Mouse (Mus musculus) left cerebral cortex, adult 18-20 months (tissue): ENCODE data around the gene Lmcd1. TPM values are rescaled to one million over a fixed set of nuclear protein-coding genes. Genes with fewer than 3 reads are reported as not detected.

Experiments
- DNase-seq, 2 experiments: peaks; one replicate each; pipeline ENCODE4 v3.0.0; 2021 to 2022; ENCODE audit warnings: low spot score in 2 of 2, mixed read lengths in 1 of 2
- total RNA-seq, 2 experiments: library from RNA; stranded (reverse); gene quantifications; 2 replicates each; pipeline ENCODE4 v1.2.3; 2021

The Lmcd1 gene
- total RNA-seq, 2 experiments from 2014 or later, result 7.6 to 10.6 TPM

GRCm38 (mm10) chr6:112281935-112282334 is 8.4 kb downstream of the Lmcd1 start:
- no peak for DNase-seq

- peak in 1 of 2 experiments; percentile 42 for DNase-seq
These were observed 10.5 kb downstream of the Lmcd1 start for GRCm38 (mm10) chr6:112284087-112284486.

DNA sequence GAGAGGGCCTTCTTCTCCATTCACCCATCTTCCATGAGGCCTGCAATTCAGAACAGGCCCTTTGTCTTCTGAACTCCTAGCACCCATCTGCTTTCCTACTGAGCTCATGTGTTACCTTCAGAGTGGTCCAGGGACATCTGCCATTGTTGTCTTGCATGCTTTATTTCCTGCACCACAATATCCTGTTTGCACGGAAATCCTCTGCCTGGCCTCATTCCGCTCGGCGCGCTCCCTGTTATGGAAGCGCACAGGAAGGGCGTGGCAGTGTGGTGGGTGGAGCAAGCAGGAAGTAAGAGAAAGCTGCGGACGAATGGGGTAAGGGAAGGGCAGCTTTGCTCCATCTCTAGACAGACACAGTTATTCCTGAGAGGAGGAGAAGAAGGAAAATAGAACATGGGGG is 14.1 kb downstream of the Lmcd1 start:
- DNase-seq, result no peak

- no peak for DNase-seq
These were observed 14.7 kb downstream of the Lmcd1 start for GRCm38 (mm10) chr6:112288271-112288670.

- DNase-seq, result no peak
These were observed 17.6 kb downstream of the Lmcd1 start for GRCm38 (mm10) chr6:112291146-112291545.

- no peak for DNase-seq
These were observed 19.8 kb downstream of the Lmcd1 start for GRCm38 (mm10) chr6:112293320-112293719.

DNA sequence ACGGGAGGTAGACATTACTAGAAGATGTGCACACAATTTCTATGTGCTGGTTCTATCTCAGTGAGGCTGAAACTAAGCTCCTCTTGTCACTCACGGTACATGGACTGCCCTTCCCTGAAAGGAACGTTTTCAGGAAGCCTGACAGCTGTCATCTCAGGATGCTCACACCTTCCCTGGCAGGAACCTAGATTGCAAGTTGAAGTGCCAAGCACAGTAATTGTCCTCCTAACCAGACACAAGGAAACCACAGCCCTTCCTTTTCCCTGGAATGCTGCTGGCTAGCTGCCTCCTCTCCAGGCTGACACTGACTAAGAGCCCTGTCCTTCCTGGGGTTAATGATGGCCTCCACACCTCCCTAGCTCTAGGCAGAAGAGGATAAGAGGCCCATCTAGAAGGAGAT is 21.7 kb downstream of the Lmcd1 start:
- DNase-seq, result no peak

GRCm38 (mm10) chr6:112300146-112300545 is 26.6 kb downstream of the Lmcd1 start:
- no peak for DNase-seq

GRCm38 (mm10) chr6:112300633-112301032 is 27.1 kb downstream of the Lmcd1 start:
- no peak for DNase-seq

GRCm38 (mm10) chr6:112302248-112302647 is 28.7 kb downstream of the Lmcd1 start:
- no peak for DNase-seq

DNA sequence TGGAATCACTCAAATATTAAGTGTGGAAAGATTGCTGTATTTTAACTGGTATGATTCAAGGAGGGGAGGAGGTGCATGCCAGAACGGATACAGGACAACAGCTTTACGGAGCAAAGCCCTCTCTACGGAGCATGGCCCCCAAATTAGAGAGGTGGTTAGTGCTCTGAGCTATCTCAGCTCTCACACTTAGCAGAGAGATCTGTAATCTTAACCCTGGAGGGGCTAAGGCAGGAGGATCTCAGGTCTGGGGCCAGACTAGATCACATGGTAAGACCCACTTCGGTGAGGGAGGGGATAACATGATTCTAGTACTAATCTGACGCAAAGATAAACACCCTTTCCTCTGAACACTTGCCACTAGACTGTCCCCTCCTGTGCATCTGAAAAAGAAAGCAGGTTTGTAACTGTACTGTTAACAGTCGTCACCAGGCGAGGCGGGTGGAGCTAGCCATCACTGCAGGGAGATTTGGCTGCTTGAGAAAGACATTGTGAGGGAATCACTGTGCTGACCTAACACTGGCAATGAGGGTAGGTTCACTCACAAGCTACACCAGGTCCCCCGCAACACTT is 29.3 kb downstream of the Lmcd1 start:
- DNase-seq, result no peak

- peak; percentile 6 to 9 for DNase-seq
These were observed 31.2 kb downstream of the Lmcd1 start for GRCm38 (mm10) chr6:112304751-112305150.

DNA sequence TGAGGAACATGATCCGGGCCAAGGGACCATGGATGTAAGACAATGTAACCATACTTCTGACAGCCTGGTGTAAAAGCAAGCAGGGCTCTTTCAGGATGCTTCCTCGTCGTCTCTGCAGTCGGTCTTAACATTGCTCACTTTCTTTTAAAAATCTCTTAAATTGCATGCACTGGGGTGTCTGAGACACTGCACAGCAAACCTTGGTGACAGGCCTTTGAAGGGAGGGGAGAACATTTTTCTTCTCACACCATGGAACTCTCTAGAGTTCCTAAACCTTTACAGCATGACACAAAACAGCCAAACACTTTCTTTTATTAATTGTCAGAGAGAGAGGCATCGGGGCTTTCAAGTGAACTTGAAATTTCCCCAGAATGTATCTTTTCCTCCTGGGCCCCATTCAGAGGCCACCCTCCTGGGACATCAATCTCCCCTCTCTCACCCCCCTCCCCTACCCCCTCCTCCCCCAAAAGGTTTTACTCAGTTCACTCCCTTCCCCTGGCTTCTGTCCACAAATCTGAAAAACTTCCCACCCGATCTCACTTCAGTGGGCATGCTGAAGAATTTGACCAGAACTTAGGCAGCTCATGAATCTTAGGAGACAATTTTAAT is 35.9 kb downstream of the Lmcd1 start:
- DNase-seq, result no peak

DNA sequence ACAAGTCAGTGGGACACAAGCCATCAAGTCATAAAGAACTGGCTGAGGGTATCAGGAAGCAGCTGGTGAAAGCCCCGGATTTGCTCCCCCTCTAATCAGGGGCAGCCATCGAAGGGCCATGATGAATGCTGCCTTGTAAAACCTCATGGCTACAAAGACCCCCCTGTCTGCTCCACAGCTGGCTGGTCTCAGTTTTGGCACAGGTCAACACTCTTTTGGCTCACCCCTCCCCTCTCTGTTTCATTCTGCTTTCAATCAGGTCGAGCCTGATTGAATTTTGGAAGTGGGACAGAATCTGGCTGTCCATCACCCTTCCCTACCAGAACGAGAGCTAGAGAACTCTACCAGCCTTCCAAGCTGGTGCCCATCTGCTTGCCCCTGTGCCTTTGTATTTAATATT is 37.8 kb downstream of the Lmcd1 start:
- DNase-seq, result no peak

GRCm38 (mm10) chr6:112319449-112319848 is 45.9 kb downstream of the Lmcd1 start:
- no peak for DNase-seq

DNA sequence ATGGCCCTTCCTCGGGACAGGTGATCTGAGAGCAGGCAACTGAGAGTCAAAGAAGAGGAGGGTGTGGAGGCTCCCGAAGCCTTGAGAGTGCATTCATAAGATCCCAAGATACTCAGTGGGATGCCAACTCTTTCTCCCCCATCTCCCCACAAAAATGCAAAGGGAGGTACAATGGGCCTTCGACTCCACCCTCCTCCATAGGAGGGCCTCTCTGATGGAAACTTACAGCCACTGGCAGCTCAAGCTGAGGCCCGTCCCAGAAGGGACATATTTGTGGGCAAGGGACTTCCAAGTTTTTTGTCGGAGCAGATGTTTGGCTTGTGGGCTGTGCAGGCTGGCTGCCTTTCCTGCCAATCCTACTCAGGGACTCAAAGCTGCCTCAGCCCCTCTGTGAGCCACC is 47.1 kb downstream of the Lmcd1 start:
- no peak for DNase-seq

- DNase-seq, result no peak
These were observed 49.4 kb downstream of the Lmcd1 start for GRCm38 (mm10) chr6:112322916-112323315.

DNA sequence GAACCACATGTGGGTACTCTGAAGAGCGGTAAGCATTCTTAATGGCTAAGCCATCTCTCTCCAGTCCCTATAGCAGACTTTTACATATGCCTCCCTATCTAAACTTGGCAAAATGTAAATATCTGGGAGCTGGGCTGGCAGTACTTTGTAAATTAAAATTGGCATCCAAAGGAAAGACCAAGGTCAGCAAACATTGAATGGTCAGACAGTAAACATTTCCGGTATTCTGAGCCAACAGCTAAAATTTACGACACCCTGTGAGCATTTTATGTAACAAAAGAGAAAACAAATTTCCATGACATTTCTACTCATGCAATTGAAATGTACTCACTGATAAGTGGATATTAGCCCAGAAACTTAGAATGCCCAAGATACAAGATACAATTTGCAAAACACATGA is 51.7 kb downstream of the Lmcd1 start:
- no peak for DNase-seq

- DNase-seq, result no peak
These were observed 54.2 kb downstream of the Lmcd1 start for GRCm38 (mm10) chr6:112327793-112328192.

DNA sequence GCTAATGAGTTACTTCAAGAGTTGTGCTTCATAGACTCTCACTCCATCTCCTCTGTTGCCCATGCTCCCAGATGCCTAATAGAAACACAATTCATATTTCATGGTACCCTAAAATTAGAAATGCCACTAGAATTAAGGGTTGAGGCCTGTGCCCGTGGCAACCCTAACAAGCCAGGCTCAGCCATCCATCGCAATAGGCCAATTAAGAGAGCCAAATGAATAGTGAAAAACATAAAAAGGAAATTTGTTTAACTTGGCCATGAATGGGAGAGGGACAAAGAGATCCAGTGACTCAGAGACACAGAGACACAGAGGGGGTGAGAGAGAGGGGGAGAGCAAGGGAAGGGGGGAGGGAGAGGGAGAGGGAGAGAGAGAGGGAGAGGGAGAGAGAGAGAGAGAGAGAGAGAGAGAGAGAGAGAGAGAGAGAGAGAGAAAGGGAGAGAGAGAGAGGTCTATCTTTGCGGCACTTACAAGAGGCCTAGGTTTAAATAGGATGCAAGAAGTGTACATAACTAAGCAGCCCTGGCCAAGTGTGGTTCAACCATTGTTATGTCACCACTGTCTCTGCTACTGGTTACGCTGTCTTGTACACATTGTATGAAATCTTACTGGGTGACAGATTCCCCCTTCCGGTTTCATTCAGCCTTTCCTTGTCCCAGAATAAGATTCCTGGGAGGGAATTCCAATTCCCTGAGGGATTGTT is 57.1 kb downstream of the Lmcd1 start:
- DNase-seq, result no peak

DNA sequence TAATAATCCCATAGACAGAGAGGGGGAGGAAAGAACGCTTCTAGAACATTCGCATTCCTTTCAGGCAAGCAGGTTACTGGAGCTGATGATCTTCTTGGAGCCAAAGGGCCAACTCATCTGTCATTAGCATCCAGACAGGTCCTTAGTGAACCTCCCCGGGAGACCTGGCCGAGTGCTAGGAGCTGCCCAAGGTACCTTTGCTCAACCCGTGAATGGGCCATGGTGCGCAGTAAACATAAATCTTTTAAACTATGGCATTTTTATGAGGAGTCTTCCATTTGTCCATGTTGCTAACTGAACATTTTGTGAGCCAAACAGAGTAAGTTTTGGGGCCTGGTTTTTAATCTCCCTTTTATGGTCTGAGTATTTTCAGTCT is 57.7 kb downstream of the Lmcd1 start:
- no peak for DNase-seq

GRCm38 (mm10) chr6:112333930-112334329 is 60.4 kb downstream of the Lmcd1 start:
- DNase-seq, result no peak

- no peak for DNase-seq
These were observed 64.1 kb downstream of the Lmcd1 start for GRCm38 (mm10) chr6:112337667-112338066.
